Mouse (Mus musculus): ENCODE measurements at regions not wholly inside any gene's neighbourhood (a gene's known extent, or its start where the extent isn't known, plus 50 kb on each side); places are given as distances from the start of the nearest gene placed in this dataset.
"Not testable (repeated sequence)": the region's sequence is repeated elsewhere in the genome, so short reads cannot be mapped to it uniquely, and the experiment has no call there.

DNA sequence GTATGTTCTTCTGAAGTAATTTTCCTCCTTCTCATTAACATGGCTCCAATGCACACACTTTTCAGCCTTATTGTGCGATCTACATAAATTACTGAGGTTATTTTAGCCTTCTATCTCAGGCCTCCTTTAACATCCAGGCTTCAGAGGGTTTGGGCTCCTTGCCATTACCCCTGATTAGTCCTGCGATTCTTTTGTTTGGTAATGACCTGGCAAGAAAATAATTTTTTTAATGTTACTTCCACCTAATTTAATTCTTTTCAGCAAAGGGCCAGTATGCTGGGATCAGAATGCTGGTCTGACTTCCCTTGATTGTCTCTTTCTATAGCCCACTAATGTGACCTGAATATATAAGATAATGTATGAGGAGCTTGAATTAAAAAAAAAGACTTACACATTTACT, 739.4 kb downstream of the Tbl1xr1 start:
- intact Hi-C loops (cut with DNase I) = no loop called here
- no peak for DNase-seq

DNA sequence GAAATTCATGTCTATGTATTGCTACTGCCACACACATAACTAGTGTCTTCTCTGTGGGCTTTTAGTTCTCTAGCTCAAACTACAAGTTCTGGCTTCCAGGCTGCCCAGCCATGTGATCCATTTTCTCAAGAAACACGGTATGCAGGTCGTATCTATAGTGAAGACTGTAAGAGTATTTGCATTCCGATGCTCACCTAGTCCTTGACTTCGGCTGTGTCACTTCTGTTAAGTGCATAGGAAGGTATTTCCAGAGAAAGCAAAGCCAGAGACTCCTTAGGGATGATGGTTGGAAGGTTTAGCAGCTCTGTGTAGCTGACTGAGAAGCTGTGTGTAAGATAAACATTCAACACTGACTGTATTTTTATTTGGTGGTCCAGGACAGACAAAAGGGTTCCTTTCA, 750.0 kb downstream of the Tbl1xr1 start:
- no peak for DNase-seq
- intact Hi-C loops (cut with DNase I) = no loop called here

GRCm38 (mm10) chr3:22838986-22839385, 762.5 kb downstream of the Tbl1xr1 start:
- DNase-seq = no peak

GRCm38 (mm10) chr3:22850474-22850873, 774.0 kb downstream of the Tbl1xr1 start:
- intact Hi-C loops (cut with DNase I) = no loop called here

More at GRCm38 (mm10) chr3:22838986-22839385, 762.5 kb downstream of the Tbl1xr1 start:
- intact Hi-C loops (cut with DNase I) = no loop called here

GRCm38 (mm10) chr3:22863595-22863994, 787.1 kb downstream of the Tbl1xr1 start:
- DNase-seq = no peak
- intact Hi-C loops (cut with DNase I) = no loop called here

More at GRCm38 (mm10) chr3:22850474-22850873, 774.0 kb downstream of the Tbl1xr1 start:
- no peak for DNase-seq

DNA sequence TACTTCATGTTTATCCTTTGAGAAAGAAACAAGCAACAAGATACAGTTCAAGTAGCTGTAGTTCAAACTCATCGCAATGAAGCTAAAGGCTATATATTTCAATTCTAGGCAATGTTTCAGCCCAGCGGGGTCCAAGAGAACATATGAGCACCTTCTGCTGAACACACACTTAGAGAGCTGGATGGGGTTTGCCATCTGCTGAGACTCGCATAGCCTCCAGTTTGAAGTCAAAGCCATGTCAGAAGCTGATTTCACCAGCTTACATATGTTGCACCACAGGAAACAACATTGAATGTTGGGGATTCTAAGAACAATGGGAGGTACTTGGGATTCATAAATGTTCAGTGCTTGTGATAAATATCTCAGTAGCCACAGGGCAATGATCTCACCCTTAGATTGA, 801.4 kb downstream of the Tbl1xr1 start:
- intact Hi-C loops (cut with DNase I) = no loop called here
- no peak for DNase-seq

DNA sequence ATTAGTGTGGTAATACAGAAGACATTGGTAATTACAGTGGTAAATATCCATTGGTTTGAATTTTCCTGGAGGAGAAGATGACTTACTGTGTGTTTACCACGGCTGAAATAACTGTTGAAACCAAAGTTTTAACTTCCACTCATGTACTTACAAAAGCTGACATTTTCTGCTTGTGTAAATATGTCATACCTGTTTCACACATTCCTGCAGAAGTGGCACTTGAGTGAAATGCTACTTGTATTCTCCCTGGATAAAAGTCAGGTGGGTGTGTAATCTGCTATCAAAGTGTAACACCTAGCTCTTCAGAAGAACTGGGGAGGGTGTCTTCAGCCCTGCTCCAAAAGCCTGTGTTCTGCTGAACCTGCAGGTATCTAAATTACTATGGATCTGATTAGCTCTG, 816.3 kb downstream of the Tbl1xr1 start:
- intact Hi-C loops (cut with DNase I) = no loop called here
- no peak for DNase-seq

GRCm38 (mm10) chr3:22897651-22898050, 821.2 kb downstream of the Tbl1xr1 start:
- peak; percentile 8 for DNase-seq
- intact Hi-C loops (cut with DNase I) = no loop called here

DNA sequence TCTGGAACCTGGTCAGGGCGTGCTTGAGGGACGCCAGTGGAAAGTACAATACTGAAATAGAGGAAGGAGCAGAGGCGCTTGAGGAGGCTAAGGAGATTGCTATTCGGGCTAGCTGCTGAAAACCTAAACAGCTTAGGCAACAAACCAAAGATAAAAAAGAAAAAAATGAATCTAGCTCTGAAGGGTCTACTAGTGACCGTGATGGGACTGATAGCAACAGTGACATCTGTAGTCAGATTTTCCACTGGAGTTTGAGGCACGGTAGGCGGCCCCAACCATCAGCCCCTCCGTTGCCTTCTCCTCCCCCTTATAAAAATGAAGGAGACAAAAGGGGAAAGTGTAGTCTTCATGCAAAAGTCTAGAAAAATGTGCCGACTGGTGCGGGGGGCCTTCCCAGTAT, 824.5 kb downstream of the Tbl1xr1 start:
- DNase-seq = no peak
- intact Hi-C loops (cut with DNase I) = no loop called here

DNA sequence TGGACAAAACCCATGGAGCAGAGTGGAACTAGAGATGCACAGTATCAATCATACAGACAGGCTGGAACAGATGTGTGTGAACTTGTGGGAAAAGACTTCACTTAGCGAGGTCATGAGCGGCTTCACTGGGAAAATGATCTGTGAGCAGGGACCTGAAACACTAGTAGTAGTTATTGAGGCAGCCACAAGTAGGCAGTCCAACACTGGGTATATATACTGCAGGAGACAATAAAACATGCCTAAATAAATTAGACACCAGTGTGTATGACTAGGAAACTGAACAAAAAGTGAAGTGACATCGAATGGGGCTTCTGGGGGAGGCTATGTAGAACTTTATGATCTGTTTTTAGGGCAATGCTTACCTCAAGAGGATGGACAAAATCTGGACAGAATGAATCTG, 852.5 kb downstream of the Tbl1xr1 start:
- no peak for DNase-seq
- intact Hi-C loops (cut with DNase I) = no loop called here

GRCm38 (mm10) chr3:22929762-22930519, 853.5 kb downstream of the Tbl1xr1 start:
- DNase-seq = no peak
- intact Hi-C loops (cut with DNase I) = no loop called here

DNA sequence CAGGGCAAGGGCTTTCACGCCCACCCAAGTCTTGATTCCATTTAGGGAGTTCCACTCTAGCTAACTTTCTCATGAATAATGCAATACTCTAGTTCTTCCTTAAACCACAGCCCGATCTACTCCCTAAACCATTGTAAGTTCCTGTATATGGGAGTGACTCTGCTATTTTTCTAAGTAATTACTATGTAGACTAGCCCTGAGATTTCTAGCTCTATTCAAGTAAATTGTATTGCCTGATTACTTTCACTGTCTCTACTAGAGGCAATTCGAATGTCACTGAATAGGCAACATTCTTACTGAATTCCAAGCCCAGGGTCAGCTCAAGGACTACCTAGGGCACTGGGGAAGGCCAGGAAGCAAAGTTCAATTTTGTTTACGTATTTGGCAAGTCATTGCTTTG, 869.2 kb downstream of the Tbl1xr1 start:
- DNase-seq; intact Hi-C loops (cut with DNase I): not testable (repeated sequence)

DNA sequence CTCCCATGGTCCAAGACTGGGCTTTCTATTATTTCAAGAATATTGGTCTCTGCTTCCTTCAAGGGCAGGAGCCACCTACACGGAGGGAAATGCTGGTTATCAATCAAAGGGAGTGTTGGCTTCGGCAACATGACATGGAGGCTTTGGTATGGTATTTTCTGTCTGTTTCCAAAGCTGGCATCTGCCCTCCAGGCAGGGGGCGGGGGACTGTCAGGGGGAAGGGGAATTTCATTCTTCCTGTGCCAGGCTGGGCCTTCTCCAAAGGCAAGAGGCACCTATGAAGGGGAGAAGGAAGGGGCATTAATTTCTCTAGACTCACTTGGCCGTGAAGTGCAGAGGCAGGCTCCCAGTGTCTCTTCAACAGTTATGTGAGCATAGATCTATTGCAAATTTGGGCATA, 870.7 kb downstream of the Tbl1xr1 start:
- intact Hi-C loops (cut with DNase I) = no loop called here
- DNase-seq = peak; percentile 30

DNA sequence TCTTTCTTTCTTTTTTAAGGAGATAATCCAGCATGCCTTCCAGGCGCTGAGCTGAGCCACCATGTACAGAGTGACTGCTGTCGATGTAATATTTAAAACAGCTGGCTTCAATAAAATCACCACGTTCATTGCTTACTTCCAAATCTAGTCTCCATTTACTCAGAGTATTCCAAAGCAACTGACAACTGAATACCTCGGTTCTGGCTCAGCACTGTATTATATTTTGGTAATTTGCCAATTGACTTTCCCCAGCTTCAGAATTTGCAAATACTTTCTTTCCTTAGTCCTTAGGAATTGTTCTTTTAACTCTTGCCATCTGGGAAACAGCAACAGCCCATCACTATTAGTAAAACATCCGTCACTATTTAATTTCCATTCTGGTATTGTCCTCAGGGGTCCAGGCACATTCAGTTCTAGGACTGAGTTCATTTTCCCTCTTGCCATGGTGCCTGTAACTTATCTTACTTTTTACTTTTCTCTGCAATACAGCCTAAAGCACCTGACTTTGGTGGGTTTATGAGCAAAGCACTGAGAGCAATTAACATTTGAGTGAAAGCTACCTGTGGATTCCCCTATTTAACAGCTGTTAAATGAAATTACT, 871.8 kb downstream of the Tbl1xr1 start:
- intact Hi-C loops (cut with DNase I) = no loop called here
- DNase-seq = no peak

DNA sequence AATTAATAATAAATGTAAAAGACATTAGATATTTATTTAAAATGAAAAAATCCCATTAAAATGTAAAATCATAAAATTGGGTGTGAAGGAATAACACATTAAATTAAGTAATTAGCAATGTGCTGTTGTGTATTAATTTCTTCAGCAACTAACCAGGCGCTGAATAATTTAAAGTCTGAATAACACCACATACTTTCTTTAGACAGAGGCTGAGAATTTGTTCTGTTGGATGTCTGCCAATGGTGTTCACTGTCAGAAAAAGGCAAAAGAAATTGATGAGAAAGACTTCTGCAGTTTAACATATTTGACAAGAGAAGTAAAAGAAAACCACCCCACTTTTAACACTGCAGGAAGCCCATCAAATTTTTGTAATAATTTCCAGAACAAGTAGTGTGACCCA, 881.0 kb downstream of the Tbl1xr1 start:
- intact Hi-C loops (cut with DNase I) = no loop called here
- no peak for DNase-seq

DNA sequence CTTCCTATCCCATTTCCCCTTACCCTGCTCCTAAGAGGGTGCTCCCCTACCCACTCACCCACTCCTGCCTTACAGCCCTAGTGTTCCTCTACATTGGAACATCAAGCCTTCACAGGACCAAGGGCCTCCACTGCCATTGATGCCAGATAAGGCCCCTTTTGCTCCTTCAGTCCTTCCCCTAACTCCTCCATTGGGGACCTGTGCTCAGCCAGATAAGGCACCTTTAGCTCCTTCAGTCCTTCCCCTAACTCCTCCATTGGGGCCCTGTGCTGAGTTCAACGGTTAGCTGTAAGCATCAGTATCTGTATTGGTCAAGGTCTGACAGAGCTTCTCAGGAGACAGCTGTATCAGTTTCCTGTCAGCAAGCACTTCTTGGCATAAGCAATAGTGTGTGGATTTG, 896.2 kb downstream of the Tbl1xr1 start:
- DNase-seq = no peak
- intact Hi-C loops (cut with DNase I) = no loop called here

DNA sequence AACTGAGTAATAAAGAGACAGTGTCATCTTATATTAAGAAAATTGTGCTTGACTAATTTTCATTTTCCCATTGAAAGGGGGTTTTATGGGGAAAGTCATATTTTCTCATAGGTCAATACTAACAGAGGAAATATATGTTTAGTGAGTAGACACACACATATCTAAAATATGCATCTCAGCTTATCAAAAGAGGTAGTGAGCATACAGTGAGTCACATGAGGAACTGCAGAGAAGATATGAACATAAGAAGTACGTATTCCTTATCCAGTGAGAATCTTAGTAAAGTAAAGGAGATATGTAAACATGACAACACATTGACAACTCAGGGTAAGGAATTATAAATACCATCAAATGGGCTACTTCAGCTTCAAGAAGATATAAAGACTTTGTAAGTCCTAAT, 900.3 kb downstream of the Tbl1xr1 start:
- DNase-seq = no peak
- intact Hi-C loops (cut with DNase I) = no loop called here

- DNase-seq = no peak
- intact Hi-C loops (cut with DNase I) = no loop called here
These were observed 903.7 kb downstream of the Tbl1xr1 start for GRCm38 (mm10) chr3:22979896-22980890.

DNA sequence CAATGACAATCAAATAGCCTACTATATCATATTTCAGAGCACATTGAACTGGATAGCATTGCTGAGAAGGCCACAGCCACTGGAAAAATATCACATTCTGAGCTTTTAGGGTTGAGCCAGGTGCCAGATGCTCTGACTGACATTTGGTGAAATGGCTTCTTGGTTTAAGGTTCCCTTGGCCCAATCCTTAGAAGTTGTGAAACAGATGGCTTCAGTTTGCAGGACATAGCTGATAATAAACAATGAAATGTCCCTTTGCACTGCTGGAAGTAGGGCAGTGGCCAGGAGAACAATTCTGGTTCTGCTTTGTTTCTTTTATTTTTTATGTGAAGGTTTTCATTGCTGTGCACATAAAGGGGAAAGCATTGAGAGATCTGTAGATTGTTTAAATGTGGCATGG, 906.0 kb downstream of the Tbl1xr1 start:
- intact Hi-C loops (cut with DNase I) = no loop called here
- no peak for DNase-seq

DNA sequence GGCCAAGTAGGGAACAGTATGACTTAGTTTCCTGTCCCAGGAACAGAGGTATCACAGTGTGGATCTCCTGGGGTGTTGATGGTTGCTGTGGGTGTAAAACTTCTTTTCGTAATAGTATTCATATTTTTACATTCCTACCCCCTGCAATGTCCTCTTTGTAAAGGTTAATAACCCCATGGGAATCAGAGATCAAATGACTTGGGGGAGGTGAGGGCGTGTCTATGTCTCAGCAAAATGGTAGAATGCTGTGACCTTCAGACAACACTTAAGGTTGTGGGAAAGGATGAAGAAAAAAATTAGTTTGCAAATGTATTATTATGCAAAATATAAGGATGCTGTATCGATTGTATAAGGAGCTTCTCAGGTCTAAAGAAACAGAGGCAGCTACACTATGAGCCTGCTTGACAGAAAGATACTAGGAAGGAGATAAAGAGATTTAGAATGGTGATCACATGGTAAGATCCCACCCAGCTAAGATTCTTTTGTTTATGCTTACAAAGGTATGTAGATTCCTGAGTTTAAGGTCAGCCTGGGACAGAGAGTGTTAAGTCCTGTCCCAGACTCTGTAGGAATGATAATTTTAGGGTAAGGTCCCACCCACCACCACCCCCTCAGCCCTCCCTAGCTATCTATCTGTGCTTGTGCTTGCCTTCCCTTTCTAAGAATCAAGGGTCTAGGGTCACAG, 913.8 kb downstream of the Tbl1xr1 start:
- DNase-seq = no peak
- intact Hi-C loops (cut with DNase I) = no loop called here

GRCm38 (mm10) chr3:22995228-22995627, 918.8 kb downstream of the Tbl1xr1 start:
- DNase-seq = no peak
- intact Hi-C loops (cut with DNase I) = no loop called here

Data from left cerebral cortex, postnatal 4 days (tissue).